Mouse (Mus musculus) lung, postnatal 4 days (tissue): Measurements from ENCODE around the gene Ttc34.

ENCODE experiments used
- DNase-seq, 2 experiments: peaks; one replicate each; pipeline ENCODE4 v3.0.0; 2021

The Ttc34 gene

GRCm38 (mm10) chr4:154857366-154858240 is 20.3 kb downstream of the Ttc34 start:
- no peak for DNase-seq

DNA sequence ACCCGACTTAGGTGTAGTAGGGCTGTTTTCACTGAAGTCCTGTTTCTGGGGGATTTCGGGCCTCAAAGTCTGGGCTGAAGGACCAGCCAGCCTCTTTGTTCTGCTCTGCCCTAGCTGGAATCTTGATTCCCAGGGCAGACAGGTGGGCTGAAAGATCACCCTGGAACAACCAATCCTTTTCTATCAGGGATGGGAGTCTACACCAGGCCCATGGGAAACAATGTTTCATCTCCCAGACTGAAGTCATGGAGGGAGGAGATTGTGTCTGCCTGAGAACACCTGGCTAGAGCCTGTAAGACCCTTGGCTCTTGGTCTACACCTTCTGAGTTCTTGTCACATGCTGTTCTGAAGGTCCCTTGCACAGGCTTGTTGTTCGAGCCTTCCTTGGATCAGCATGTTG is 21.3 kb downstream of the Ttc34 start:
- no peak for DNase-seq

- peak in 1 of 2 experiments; percentile 13 for DNase-seq
These were observed 24.7 kb downstream of the Ttc34 start for GRCm38 (mm10) chr4:154861967-154862366.

DNA sequence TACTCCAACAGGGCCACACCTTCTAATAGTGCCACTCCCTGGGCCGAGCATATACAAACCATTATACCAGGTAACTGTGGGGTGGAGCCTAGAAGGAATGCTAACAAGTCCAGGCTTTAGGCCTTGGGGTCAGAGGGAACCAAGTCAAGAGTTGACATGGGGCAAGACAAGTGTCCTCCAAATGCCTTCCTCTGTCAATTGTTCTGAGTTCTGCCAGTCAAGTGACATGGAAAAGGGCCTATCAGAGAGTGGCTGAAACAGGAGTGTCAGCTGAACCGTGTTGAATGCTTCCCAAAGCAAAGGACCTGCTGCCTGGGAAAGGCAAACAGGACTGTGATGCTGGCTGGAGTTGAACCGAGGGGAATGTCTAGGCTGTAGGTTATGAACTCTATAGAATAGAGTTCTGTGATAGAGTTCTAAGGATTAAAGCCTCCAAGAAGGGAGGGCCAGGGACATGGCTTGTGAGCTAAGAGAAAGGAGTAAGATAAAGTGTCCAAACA is 26.2 kb downstream of the Ttc34 start:
- no peak for DNase-seq

DNA sequence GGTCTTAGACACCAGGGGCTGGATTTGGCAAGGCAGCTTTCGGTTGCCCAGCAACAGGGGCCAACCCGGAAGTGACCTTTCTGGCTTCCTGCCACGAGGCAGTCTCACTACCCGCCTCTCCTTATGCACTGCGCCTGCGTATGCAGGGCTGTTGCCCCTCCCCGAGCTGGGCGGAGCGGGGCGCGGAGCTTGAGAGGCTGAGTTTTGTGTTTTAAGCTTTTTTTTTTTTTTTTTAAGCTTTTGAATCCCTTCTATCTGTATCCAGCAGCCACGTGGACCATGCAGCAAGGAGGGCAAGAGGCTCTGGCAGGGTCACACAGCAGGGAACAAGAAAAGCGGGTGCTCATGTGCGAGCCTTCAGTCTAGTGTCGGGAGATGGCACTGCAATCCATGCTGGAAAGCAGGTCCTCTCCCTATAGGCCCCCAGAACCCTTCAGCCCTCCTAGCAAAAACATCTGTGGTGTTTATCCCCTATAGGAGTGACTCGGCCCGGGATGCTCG is 27.1 kb downstream of the Ttc34 start:
- peak; percentile 94 to 95 for DNase-seq

- peak in 1 of 2 experiments; percentile 53 for DNase-seq
These were observed 27.9 kb downstream of the Ttc34 start for GRCm38 (mm10) chr4:154864961-154865760.

- peak in 1 of 2 experiments; percentile 18 for DNase-seq
These were observed 29.1 kb downstream of the Ttc34 start for GRCm38 (mm10) chr4:154866391-154866790.

GRCm38 (mm10) chr4:154867257-154867656 is 30.0 kb downstream of the Ttc34 start:
- peak in 1 of 2 experiments; percentile 14 for DNase-seq

DNA sequence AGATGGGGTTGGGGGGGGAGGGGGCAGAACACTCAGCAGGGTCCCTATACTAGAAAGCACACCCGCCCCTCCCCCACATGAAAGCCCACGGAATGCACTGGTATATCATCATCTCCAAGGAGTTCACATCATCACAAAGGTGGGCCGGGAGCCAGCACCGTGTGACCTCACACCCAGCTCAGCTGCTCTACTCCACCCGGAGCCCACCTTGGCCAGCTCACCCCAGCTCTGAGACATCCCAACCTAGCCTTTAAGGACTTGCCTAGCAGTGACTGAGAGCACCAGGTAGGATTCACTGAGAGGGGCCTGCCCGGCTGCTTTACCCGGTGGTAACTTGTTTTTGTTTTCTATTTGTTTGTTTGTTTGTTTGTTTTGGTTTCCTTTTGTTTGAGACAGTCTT is 32.2 kb downstream of the Ttc34 start, which contains the start of gene Mmel1:
Mmel1 (plus strand) TSS at position 146 of the 400 bp plus-strand sequence.
- DNase-seq: peak in 1 of 2 experiments; percentile 17

GRCm38 (mm10) chr4:154870721-154871120 is 33.5 kb downstream of the Ttc34 start:
- DNase-seq: peak in 1 of 2 experiments; percentile 9

- peak in 1 of 2 experiments; percentile 21 for DNase-seq
These were observed 34.5 kb downstream of the Ttc34 start for GRCm38 (mm10) chr4:154871757-154872251.

GRCm38 (mm10) chr4:154873186-154873585 is 35.9 kb downstream of the Ttc34 start:
- no peak for DNase-seq

DNA sequence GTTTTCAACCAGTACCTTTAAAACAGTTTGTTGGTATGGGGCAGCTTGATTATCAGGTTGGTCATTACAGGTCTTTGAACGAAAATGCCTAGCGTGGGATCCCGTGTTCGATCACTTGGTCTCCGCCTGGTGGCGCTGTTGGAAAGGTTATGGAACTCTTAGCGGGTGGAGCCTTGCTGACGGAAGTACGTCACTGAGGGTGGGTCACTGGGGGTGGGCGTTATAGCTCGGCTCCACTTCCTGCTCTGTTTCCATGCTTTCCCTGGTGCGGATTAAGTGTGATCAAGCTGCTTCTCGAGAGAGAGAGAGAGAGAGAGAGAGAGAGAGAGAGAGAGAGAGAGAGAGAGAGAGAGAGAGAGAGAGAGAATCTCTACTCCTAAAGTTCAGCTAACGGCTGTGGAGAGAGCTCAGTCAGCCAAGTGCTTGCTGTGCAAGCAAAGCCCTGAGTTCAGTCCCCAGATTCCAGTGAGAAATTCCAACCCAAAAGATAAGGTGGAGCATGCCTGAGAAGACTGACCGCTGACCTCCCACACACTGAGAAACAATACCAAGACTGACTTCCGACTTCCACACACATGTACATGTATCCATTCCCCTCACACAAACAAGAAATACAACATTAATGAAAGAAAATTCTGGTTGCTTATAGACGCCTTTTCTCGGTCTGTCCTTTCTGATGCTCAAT is 40.7 kb downstream of the Ttc34 start:
- DNase-seq: peak; percentile 91 to 94

DNA sequence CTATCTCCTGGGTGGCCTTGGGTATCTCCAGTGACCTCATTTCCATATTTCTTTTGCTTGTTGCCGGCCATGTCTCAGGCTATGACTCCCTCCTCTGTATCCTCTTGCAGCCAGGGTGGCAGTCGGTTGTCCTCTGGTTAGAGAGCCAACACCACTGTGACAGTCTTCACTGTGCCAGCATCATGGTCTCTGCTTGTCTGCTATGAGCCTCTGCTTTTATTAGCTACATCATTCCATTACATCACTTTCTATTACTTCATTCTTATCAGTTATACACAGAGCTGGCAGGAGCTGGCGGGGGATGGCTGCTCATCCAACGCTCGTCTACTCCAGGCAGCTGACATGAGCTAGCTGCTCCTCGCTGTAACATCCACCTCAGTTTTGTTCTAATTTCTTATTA is 43.5 kb downstream of the Ttc34 start:
- DNase-seq: peak in 1 of 2 experiments; percentile 66

DNA sequence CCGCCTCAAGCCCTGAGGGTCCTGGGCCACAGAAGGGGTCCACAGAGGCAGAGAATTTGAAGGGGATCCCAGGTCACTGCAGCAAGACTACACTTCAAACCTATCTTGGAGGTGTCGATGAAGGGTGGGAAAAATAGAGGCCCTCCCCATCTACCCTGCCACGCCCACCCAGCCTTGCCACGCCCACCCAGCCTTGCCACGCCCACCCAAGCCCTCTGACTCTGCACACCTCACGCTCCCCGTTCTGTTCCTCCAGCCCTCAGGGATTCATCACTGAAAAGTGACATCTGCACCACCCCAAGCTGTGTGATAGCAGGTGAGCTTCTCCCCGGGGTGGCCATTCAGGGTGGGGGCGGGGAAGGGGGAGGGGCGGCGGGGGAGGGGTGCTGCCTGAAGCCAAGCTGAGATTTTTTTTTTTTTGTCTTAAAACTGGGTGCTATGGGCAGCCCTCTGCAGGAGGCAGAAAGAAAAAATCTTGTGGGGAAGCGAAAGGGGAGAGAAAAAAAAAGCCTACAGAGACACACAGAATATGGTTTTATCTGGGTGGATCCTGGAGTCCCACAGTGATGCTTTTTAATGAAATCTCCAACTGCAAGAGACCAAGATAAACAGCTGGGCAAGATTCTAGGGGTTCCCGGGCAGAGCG is 44.9 kb downstream of the Ttc34 start:
- peak in 1 of 2 experiments; percentile 27 for DNase-seq

GRCm38 (mm10) chr4:154885416-154885815 is 48.2 kb downstream of the Ttc34 start:
- DNase-seq: no peak

DNA sequence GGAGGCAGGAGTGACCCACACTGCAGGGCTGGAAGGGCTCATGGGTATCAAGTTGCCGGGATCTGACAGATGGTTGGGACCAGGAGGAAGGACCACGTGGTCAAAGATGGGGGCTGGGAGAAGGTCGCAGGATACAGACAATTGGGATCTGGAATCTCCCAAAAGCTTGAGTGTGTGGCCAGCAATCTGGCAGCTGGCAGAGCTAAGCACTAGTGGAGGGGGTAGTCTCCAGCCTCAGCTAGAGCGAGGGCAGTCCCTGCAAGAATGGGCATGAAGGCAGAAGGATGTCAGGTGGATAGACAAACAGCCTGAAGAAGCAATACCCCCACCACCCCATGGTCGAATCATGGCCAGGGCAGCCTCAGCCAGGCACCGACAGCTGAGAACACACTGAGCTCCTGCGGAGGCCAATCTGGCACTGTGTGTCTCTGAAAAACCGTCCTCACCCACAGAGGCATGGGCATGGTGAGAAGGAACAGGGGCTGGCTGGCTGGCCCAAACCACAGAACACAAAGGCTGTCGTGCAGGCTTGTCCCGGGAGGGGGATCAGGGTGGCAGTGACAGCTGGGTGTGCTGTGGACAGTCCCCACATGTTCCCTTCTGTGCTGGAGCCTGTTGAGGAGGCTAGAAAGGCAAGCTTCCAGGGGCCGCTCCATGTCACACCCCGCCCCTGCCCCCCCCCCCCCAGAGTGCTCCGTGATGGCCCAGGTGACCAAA is 49.8 kb downstream of the Ttc34 start:
- peak in 1 of 2 experiments; percentile 20 for DNase-seq

DNA sequence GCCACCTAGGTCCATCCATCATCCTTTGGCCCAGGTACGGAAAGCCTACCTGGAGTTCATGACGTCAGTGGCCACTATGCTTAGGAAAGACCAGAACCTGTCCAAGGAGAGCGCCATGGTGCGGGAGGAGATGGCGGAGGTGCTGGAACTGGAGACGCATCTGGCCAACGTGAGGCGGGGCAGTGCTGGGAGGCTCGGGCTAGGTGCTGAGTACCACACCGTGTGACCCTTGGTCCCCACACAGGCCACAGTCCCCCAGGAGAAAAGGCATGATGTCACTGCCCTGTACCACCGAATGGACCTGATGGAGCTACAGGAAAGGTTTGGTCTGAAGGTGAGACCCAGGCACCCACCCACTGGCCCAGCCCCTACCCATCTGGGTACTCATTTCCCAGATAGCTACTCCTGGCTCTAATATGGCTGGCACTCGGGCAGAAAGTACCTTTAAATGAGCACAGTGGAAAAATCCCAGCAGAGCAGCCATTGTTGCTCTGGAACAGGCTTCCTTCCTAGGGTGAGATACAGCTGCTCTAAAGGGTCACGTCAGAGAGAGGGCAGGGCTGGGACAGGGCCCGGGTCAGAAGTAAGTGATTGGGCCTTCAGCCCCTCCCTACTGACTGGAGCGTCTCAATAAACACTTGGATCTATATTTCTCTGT is 50.5 kb downstream of the Ttc34 start:
- DNase-seq: peak in 1 of 2 experiments; percentile 14

GRCm38 (mm10) chr4:154890887-154891286 is 53.6 kb downstream of the Ttc34 start:
- peak in 1 of 2 experiments; percentile 29 for DNase-seq

- DNase-seq: peak in 1 of 2 experiments; percentile 4
These were observed 58.3 kb downstream of the Ttc34 start for GRCm38 (mm10) chr4:154895549-154895948.
